Mouse (Mus musculus) forebrain, embryonic 10.5 days (tissue): Measurements from ENCODE around the gene Rab9b. TPM values are rescaled to one million over a fixed set of nuclear protein-coding genes. Genes with fewer than 3 reads are reported as not detected.

Experiments
- DNase-seq: peaks from one replicate; pipeline ENCODE4 v3.0.0-alpha.2; 2017; ENCODE audit warnings: low spot score; ENCODE audit errors: extremely low spot score
- H3K27ac ChIP-seq: fragments of 300-500 bp; sonication (generic); 2 replicates; pipeline ENCODE4 v1.5.1; 2016; ENCODE audit warnings: mild to moderate bottlenecking
- H3K27me3 ChIP-seq: fragments of 300-500 bp; sonication (generic); 2 replicates; pipeline ENCODE4 v1.6.1; 2016; ENCODE audit warnings: mild to moderate bottlenecking; ENCODE audit not compliant: poor library complexity, severe bottlenecking
- H3K36me3 ChIP-seq: fragments of 300-500 bp; sonication (generic); replicated peaks from 2 replicates; pipeline ENCODE4 v1.6.1; 2016; ENCODE audit warnings: mild to moderate bottlenecking, moderate library complexity
- H3K4me1 ChIP-seq: fragments of 300-500 bp; sonication (generic); 2 replicates; pipeline ENCODE4 v1.6.1; 2016
- H3K4me3 ChIP-seq: fragments of 300-500 bp; sonication (generic); 2 replicates; pipeline ENCODE4 v1.5.1; 2016; ENCODE audit warnings: mild to moderate bottlenecking, moderate library complexity
- H3K9me3 ChIP-seq: fragments of 300-500 bp; sonication (generic); 2 replicates; pipeline ENCODE4 v1.6.1; 2016; ENCODE audit warnings: mild to moderate bottlenecking, moderate library complexity
- WGBS: fragments of 180-500 bp; shearing (Covaris S2); methylation state at CpG from one replicate; pipeline ENCODE4 v1.1.7; 2016; 5-methylcytosine and 5-hydroxymethylcytosine counted together
- polyA plus RNA-seq: library from polyadenylated mRNA; unstranded; fragments of >200 nt; fragmentation: Nextera tagmentation; extraction: Ambion mirVana; gene quantifications from 2 replicates; pipeline ENCODE4 v1.2.1, GENCODE M21; 2016

Gene Rab9b
- 0.34 and 0.63 TPM in 2 replicates for polyA plus RNA-seq

DNA sequence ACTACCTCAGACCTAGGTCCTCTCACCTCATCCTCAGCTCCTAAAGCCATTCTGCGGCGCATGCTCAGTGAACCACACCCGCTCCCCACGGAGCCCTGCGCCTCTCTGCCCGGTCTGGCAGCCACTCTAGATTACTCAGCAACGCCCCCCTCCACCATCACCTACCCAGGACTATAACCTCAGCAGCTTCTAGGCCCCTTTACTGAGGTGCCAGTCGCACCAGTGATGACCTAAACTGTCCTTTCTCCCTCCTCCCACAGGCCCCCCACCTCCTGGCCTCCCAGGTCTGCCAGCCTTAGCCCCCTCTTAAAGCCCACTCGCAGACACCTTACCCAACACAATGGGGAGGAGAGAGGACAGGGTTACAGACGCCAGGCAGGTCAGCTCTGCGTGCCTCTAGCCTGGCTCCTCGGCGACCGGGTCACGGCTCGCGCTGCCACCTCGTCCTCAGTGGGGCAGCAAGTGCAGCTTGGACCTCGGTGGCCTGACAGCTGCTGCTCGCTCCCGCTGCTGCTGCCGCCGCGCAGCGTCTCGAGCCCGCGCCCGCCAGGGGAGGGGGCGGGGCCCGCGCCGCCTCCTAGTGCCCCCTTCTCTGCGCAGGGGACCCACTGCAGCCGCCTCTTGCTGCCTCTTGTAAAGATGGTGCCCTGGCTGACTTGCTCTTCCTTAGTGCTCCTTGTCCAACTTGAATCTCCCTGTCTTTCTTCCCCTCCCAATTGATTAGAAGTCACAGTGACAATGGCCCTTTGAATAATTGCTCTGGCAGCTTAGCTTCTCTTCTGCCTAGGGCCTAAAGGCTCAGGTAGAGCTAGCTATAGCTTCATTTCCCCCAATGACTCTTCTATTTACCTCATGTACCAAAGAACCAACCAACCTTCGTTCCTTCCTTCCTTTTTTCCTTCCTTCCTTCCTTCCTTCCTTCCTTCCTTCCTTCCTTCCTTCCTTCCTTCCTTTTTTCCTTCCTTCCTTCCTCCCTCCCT, at the start of gene Rab9b:
Rab9b (minus strand) TSS at position 695 of the 980 bp plus-strand sequence.
- Histone ChIP-seq H3K4me3 (peak within 1 kb of the TSS; percentile 61), H3K36me3 (no peaks in the 10 kb centered on the region), H3K9me3 (no peaks in the 10 kb centered on the region), H3K27ac (peak within 1 kb of the TSS; percentile 7; the same call in 1 of the 2 replicates), H3K27me3 (peaks cover 44% of the 10 kb centered on the region), H3K4me1 (no peaks in the 10 kb centered on the region)
- 22% methylated on average over 32 of the region's 36 CpGs for WGBS
- peak; percentile 21 for DNase-seq

DNA sequence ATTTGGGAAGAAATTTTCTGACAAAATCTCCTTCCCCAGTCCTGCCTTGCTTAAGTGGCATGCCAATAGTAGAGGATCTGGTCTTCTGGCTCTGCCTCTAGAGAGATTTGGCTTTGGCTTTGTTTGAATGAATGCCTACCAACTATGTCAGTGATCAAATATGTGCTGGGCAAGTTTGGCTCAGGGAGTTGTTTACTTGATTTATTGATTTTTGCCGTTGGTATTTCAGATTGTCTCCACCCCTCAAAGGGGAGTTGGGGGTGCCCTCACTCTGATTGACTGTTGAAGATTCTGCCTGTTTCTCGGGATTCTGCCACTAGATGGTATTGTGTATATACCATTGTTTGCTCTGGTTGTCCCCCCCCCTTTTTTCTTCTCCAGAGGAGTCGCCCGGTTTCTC, 35.8 kb upstream of the Rab9b start:
- H3K36me3 ChIP-seq, result no peaks in the 10 kb centered on the region
- 66% methylated on average over 4 of the region's 4 CpGs for WGBS
- DNase-seq, result no peak
- no peaks in the 10 kb centered on the region for H3K9me3 ChIP-seq
- no peak overlapping the region for H3K27ac ChIP-seq
- no peaks in the 10 kb centered on the region for H3K27me3 ChIP-seq
- no peaks in the 10 kb centered on the region for H3K4me1 ChIP-seq
- no peak overlapping the region for H3K4me3 ChIP-seq

DNA sequence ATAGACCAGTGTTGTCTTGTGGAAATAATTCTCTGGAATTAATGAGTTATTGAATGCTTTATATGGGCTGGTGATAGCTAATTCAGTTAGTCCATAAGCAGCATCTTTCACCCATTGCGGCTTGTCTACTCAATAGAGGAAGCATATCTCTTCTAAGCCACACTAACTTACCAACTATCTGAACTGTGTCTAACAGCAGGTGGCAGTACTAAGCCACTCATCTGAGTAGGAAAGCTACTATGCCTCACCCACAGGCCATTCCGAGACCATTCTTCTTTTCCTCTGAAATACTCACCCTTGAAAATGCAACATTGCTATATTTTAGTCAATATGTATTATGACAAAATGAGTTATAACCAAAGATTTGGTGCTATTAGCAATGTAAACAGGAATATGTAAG, 27.2 kb upstream of the Rab9b start:
- no peaks in the 10 kb centered on the region for H3K36me3 ChIP-seq
- WGBS, result 66% methylated on average over 2 of the region's 2 CpGs
- no peaks in the 10 kb centered on the region; the same call in 1 of the 2 replicates for H3K27me3 ChIP-seq
- no peak overlapping the region for H3K4me3 ChIP-seq
- H3K27ac ChIP-seq, result no peak overlapping the region
- no peaks in the 10 kb centered on the region for H3K9me3 ChIP-seq
- DNase-seq, result no peak
- H3K4me1 ChIP-seq, result no peaks in the 10 kb centered on the region

DNA sequence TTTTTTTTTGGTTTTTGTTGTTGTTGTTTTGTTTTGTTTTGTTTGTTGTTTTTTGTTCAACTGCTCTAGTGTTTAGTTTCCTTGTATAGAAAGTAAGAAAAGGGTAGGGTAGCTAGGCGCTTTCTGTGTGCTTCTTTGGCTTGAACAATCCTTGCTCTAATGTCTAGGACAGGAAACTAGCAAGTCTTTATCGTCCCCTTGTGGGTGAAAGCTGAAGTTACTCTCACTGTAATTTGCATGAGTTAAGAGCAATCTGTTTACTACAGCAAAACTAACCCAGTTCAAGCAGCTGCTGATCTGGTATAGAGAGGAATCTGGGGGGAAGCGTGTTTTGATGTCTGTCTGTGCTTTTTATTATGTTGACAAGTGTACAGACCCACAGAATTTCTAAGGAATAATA, 18.3 kb downstream of the Rab9b start:
- peaks cover 43% of the 10 kb centered on the region for H3K27me3 ChIP-seq

DNA sequence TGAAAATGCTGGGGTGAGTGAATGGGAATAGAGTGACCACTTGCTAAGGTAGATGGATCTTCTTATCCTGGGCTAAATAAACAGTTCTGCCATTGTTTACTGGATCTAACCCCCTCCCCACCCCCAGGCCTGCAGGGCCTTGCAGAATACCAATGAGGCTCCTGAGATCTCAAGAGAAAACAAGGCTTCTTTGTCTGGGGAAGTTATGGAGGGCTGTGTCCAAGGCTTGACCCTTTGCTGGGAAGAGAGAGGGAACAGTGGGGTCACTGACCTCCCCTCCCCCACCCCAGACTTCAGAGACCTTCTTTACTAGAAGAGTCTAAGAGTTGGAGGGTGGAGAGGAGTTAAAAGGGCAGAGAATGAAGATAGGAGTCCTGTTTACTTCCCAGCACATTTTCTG, 39.9 kb downstream of the Rab9b start:
- Histone ChIP-seq H3K27ac (no peak overlapping the region), H3K36me3 (0 out of 2 replicates have a peak, but pooled peaks cover 3% of the 10 kb centered on the region), H3K27me3 (peaks cover 77% of the 10 kb centered on the region), H3K9me3 (no peaks in the 10 kb centered on the region), H3K4me3 (no peak overlapping the region), H3K4me1 (peaks cover 6% of the 10 kb centered on the region; the same call in 1 of the 2 replicates)
- no peak for DNase-seq

More for the DNA sequence above, 18.3 kb downstream of the Rab9b start:
- no peaks in the 10 kb centered on the region for H3K4me1 ChIP-seq
- no peak overlapping the region for H3K27ac ChIP-seq
- DNase-seq, result no peak
- 36% methylated on average over 3 of the region's 3 CpGs for WGBS
- no peak overlapping the region for H3K4me3 ChIP-seq
- H3K9me3 ChIP-seq, result no peaks in the 10 kb centered on the region
- H3K36me3 ChIP-seq, result no peaks in the 10 kb centered on the region

DNA sequence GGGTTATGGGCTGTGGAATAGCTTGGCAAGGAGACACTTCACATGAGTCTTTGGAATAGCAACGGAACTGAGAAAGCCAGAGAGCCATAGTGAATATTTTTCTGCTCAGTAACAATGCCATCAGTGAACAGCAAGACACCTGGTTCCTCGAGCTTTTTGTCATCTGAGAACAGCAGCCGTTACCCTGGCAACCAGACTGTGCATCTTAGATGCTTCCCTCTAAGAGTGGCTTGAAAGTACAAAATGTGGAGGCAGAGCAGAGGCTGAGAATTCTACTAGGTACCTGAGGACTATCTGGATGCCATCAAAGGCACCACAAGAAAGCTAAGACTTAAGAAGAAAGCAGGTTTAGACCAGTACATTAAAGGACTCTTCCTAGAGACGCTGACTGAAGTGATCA, 43.5 kb downstream of the Rab9b start:
- Histone ChIP-seq H3K4me1 (peaks cover 6% of the 10 kb centered on the region; the same call in 1 of the 2 replicates), H3K27ac (no peak overlapping the region), H3K4me3 (no peak overlapping the region), H3K27me3 (peaks cover 79% of the 10 kb centered on the region), H3K9me3 (no peaks in the 10 kb centered on the region), H3K36me3 (no peaks in the 10 kb centered on the region)
- 76% methylated on average over 4 of the region's 4 CpGs for WGBS
- no peak for DNase-seq

DNA sequence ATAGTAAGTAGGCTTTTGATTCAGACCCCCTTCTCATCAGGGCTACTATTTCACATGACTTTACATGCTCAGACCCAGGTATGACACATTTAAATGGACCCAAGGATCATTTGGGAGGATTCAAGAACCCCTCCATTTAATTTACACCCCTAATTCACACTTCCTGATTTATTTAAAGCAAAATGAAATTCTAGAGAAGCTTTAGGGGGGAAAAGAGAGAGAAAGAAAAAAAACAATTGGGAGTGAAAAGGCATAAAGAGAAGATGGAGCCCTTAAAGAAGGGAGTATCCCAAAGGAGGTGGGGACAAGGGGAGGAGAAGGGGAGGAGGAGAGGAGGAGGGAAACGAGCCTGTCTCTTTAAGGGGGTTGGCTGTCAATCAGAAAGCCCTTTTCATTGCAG, 46.2 kb downstream of the Rab9b start, which contains the start of gene Plp1:
Plp1 (plus strand) TSS at position 301 of the 400 bp plus-strand sequence.
- Histone ChIP-seq H3K4me3 (no peak within 1 kb of the TSS), H3K27ac (no peak within 1 kb of the TSS), H3K36me3 (no peaks in the 10 kb centered on the region), H3K27me3 (peaks cover 85% of the 10 kb centered on the region), H3K9me3 (no peaks in the 10 kb centered on the region), H3K4me1 (no peaks in the 10 kb centered on the region)
- no peak for DNase-seq
- WGBS, result 35% methylated on average over 1 of the region's 1 CpGs

DNA sequence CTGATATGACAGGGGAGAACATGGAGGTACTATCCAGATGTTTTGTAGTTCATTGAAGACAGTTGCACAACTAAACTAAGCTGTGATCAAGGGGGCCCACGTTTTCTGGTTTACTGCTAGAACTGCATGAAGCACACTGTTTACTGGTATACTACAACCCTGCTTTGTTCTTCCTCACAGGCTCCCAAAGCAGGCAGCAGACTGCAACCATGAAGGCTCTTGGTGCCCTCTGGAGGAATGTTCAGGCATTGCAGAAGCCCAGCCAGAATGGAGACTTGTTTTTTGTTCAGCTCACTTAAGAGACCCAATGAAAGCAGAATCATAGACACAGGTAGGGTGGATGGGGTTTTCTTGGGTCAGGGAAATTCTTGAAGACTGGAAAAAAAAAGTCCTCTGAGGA, 48.3 kb downstream of the Rab9b start:
- H3K9me3 ChIP-seq, result no peaks in the 10 kb centered on the region
- 27% methylated on average over 1 of the region's 1 CpGs for WGBS
- H3K4me1 ChIP-seq, result no peaks in the 10 kb centered on the region
- DNase-seq, result peak; percentile 67
- H3K27ac ChIP-seq, result peak overlapping the region; percentile 65; the same call in 1 of the 2 replicates
- H3K27me3 ChIP-seq, result peaks cover 91% of the 10 kb centered on the region
- H3K36me3 ChIP-seq, result no peaks in the 10 kb centered on the region
- no peak overlapping the region for H3K4me3 ChIP-seq

DNA sequence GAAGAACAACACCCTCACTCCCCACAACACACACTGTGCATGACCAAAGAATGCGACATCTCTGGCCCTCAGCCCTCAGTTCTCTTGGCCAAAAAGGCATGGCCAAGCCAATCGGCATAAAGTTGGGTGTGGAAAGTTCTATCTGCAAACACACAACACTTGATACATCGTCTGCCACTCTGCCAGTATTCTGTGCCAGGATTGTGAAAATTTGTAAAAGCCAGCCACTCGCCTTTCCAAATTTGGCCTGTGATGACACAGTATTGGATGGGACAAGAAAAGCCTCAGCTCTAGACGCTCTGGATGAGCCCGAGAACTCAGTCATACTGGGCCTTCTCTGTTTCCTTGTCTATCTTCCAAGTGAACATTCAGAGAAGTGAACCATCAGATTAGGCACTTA, 48.8 kb downstream of the Rab9b start:
- H3K27me3 ChIP-seq, result peaks cover 87% of the 10 kb centered on the region
- DNase-seq, result no peak
- H3K4me1 ChIP-seq, result no peaks in the 10 kb centered on the region
- 91% methylated on average over 6 of the region's 6 CpGs for WGBS
- H3K27ac ChIP-seq, result peak overlapping the region; percentile 65; the same call in 1 of the 2 replicates
- H3K36me3 ChIP-seq, result no peaks in the 10 kb centered on the region
- no peak overlapping the region for H3K4me3 ChIP-seq
- no peaks in the 10 kb centered on the region for H3K9me3 ChIP-seq

Other genes starting within 250 kb of the Rab9b start
- gene Tceal1, start 160.8 kb downstream of the Rab9b start, polyA plus RNA-seq, result 7.0 and 7.7 TPM in 2 replicates
- gene Morf4l2, start 125.1 kb downstream of the Rab9b start, polyA plus RNA-seq, result 557 and 569 TPM in 2 replicates
- gene Glra4, start 88.6 kb downstream of the Rab9b start, polyA plus RNA-seq, result 0.12 and 0.16 TPM in 2 replicates
- gene Plp1, start 46.1 kb downstream of the Rab9b start, polyA plus RNA-seq, result 4.5 TPM in 2 replicates
- gene H2bfm, start 58.6 kb upstream of the Rab9b start, polyA plus RNA-seq, result not detected in 2 replicates
- gene Tmsb15b2, start 106.7 kb upstream of the Rab9b start, polyA plus RNA-seq, result 39.9 and 42.3 TPM in 2 replicates
- gene Tmsb15l, start 108.1 kb upstream of the Rab9b start, polyA plus RNA-seq, result 3.2 and 5.6 TPM in 2 replicates
- gene Tmsb15b1, start 108.1 kb upstream of the Rab9b start, polyA plus RNA-seq, result 16.3 and 17.4 TPM in 2 replicates
- gene Zcchc18, start 124.4 kb upstream of the Rab9b start, polyA plus RNA-seq, result 53.7 and 62.2 TPM in 2 replicates
- gene Slc25a53, start 169.5 kb upstream of the Rab9b start, polyA plus RNA-seq, result 11.1 and 12.3 TPM in 2 replicates
- 15.5 and 17.2 TPM in 2 replicates for gene Fam199x, start 180.8 kb upstream of the Rab9b start, polyA plus RNA-seq